Mouse (Mus musculus) mouse embryonic stem cell (cell line): ENCODE measurements at regions not wholly inside any gene's neighbourhood (a gene's known extent, or its start where the extent isn't known, plus 50 kb on each side); places are given as distances from the start of the nearest gene placed in this dataset.
"Not testable (repeated sequence)": the region's sequence is repeated elsewhere in the genome, so short reads cannot be mapped to it uniquely, and the experiment has no call there.

Experiments used
- in situ Hi-C, 2 experiments: fragments of 300-500 bp; cut with MboI; formaldehyde crosslinking; loops; 1 replicate in 1 of 2; 3 replicates in 1 of 2; pipeline ENCODE4 v1.14.3; 2019 to 2020; ENCODE audit warnings: low sequenced_read_pairs in 2 of 2, low pct_unique_long_range_greater_than_20kb in 1 of 2, mixed read lengths in 1 of 2; ENCODE audit not compliant: unreplicated experiment in 1 of 2

- in situ Hi-C loops = not testable (repeated sequence)
Measured at GRCm38 (mm10) chr1:23316288-23316687, 81.3 kb downstream of the Ogfrl1 start.

DNA sequence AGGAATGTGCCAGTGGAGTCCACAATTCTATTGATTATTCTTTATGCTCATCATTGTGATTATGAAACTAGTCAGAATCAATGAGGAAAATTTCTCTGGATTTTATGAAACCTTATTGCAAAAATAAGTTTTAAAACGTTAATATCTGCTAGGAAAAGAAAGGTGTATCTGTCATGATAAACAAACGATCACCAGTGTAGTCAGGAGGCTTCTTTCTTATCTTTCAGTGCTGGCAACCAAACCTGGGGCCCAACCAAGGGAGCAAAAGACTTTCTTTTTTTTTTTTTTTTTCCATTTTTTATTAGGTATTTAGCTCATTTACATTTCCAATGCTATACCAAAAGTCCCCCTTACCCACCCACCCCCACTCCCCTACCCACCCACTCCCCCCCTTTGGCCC lies 82.7 kb downstream of the Ogfrl1 start:
- in situ Hi-C loops = not testable (repeated sequence)

DNA sequence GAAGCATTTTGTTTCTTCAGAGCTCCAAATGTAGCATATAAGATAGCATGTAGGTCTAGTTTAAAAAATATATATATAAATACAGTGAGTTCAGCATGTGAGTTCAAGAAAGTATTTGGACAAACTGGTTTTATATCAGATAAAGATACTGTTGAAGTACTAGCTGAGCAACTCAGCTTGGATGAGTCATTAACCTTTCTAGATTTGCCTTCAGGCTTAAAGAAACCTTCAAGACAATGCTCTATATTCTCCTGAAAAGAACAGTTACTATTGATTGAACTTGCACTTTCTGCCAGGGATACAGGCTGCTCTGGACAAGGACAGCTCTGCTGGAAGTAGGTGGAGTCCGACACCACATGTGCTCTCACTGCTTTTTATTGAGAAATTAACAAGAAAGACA lies 104.9 kb downstream of the Ogfrl1 start:
- in situ Hi-C loops = no loop called here

GRCm38 (mm10) chr1:23286741-23287140 lies 110.8 kb downstream of the Ogfrl1 start:
- in situ Hi-C loops = no loop called here

DNA sequence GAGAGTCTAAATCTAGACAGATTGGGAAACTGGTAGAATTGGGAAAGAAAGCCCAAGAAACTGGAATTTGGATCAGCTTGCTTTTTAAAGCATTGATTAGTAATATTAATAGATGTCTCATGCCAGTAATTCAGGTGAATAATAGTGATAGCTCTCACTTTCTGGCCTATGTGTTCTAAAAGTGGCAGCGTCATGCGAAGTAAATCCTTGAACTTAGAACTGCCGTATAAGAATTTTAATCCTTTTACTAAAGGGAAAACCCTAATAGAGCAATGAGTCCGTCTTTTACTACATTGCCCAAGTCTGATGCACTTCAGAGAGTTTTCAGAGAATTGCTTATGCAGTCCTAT lies 114.7 kb downstream of the Ogfrl1 start:
- in situ Hi-C loops = no loop called here

DNA sequence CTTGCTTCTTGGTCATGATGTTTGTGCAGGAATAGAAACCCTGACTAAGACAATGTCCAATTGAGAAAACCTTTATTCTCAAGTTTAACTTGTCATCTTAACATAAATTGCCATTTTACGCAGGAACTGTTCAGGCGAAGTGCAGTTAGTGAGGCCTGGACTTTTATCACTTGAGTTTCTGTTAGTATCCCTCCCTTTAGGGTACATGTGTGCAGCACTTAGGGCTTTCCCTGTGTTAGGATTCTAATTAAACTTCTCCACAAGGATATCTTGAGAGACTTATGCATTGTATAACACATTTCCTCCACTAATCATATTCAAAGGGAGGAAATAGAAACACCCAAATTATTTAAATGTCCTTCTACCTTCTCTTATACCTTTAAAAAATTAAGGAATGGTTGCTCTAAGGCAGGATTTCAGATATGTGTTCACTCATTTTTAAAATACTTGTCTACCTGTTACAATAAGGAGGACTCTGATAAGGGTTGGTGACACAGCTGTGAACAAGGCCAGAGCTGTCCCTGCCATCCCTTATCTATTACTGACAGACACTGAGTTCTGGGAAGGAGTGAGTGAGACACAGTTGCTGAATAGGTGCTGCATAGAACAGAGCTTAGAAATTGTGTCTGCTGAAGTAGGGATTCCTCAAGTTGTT lies 115.2 kb downstream of the Ogfrl1 start:
- in situ Hi-C loops = no loop called here

- in situ Hi-C loops = no loop called here
Measured at GRCm38 (mm10) chr1:23279827-23280226, 117.7 kb downstream of the Ogfrl1 start.

DNA sequence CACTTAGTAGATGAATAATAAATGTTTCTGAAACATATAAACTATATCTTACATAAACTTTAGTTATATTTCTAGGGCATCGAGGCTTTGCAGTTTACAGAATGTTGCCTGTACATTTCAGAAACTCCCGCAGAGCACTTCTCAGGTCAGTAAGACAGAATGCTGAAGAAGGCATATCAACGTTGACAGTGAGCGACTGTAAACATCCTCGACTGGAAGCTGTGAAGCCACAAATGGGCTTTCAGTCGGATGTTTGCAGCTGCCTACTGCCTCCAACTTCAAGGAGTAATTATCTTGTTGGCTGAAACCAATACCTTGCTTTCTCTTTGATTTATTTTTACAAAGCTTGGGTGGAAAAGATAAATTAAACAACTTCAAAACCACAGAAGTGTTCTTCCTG lies 125.5 kb downstream of the Ogfrl1 start:
- in situ Hi-C loops = no loop called here

DNA sequence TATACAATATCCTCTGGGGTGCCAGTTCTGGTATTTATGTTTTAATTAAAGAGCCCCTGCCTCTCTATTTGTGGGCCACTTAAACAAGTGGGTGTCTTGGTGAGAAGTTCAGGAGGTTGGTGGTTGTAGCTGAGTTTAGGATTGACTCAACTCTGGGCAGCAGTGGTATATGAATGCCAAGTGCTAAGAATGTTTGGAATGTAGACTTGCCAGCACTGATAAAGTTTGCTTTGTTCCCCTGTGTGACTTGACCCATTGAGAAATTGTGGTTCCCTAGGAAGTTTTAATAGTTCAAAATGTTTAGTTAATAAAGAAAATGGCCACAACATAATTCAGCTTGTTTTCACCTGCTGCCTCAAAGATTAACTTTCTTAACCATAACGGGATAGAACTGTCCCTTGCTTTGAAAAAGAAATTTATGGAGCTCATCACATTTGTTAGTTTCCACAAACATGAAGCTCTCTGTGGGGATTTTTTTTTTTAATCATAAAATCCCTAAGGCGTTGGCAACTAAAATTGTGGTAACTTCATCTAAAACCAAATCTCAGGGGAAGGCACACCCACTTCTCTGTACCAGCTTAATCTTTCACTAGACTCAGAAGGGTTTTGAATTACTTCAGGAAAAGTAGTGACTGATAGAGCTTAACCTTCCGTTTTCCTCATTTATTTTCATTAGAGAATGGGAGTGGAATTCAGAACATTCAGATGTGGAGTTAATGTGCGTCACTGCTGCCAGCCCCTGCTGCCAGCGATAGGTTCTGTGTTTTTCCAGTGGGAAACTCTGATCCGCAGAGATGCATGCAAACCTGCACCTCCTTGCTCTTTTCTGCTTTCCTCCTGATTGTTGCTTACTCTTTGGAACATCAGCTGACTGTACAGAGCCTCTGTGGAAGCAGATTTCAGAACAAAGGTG lies 126.4 kb downstream of the Ogfrl1 start:
- in situ Hi-C loops = no loop called here

DNA sequence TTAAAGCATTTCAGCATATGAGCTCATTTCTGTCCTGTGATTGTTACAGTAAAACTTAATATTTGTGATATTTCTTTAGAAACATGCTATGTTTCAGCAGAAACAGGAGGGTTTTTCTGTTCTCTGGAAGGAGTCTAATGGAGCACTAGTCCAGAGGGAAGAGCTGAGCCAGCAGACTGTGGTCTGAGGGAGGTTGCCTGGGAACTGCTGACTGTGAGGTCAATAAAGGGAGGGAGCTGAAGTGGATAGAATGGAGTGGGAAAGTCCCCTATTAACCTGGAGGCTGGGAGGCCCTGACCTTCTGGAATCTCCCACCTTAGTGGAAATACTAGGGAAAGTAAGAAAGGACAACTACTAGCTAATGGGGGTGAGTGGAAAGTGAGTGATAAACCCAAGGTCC lies 129.5 kb downstream of the Ogfrl1 start:
- in situ Hi-C loops = no loop called here

GRCm38 (mm10) chr1:23265556-23266232 lies 131.9 kb downstream of the Ogfrl1 start:
- in situ Hi-C loops = no loop called here

GRCm38 (mm10) chr1:23264251-23264650 lies 133.3 kb downstream of the Ogfrl1 start:
- in situ Hi-C loops = no loop called here

- in situ Hi-C loops = no loop called here
Measured at GRCm38 (mm10) chr1:23263798-23264197, 133.8 kb downstream of the Ogfrl1 start.

GRCm38 (mm10) chr1:23261652-23262051 lies 135.9 kb downstream of the Ogfrl1 start:
- in situ Hi-C loops = no loop called here

DNA sequence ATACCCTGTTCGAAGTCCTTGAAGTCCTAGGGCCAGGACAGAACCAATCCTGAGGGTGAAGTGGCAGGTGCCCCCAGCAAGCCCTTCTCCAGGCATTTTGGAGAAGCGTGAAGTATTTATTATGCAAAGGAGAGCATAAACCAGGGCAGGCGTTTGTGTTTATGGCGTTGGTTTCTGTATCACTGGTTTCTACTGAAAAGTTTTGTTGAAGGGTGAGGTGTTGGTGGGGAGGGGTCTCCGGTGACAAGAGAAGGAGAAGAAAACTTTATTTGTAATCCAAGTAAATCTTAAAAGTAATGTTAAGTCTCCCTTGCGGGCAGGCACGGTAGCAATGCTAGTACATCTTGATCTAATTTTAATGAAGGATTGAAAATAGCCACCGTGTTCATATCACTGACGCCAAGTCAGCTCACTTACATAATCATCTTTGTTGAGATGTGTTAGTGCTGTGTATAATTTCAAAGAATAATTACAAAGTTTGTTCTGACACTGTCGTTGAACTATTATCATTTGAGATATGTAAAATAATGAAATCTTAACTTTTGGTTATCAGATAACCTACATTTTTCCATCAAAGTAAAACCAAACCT lies 140.2 kb downstream of the Ogfrl1 start:
- in situ Hi-C loops = no loop called here

GRCm38 (mm10) chr1:23256630-23257001 lies 141.0 kb downstream of the Ogfrl1 start:
- in situ Hi-C loops = no loop called here

DNA sequence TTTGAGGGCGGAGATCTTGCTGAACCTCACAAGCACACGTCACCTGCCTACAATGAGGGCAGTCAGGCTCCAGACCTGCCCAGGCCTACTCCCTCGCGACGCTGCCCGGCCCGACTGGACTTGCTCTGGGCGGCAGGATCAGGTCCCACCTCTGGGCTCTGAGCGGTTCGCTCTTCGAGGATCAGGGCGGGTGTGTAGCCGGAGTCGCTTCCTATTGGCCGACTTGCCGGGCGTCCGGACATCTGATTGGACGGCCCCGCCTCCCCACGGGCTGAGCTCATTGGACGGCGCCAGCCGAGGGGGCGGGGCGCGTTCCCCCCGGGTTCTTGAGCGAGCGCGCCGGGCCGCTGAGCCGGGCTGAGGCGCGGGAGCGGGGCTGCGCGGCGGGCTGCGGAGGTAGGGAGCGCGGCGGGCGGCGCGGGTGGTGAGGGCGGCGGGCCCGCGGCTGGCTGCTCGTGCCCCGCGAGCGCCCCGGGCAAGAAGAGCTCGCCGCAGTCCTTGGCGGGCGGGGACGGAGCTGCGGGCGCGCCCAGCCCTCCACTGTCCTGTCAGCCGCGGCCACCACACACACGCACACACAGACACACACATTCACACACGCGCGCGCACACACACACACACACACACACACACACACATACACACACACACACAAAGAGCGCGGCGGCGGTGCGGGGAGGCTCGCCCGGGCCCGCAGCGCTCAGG lies 141.5 kb downstream of the Ogfrl1 start:
- in situ Hi-C loops = no loop called here

- in situ Hi-C loops = no loop called here
Measured at GRCm38 (mm10) chr1:23254235-23254634, 143.3 kb downstream of the Ogfrl1 start.

- in situ Hi-C loops = no loop called here
Measured at GRCm38 (mm10) chr1:23231522-23231921, 129.5 kb upstream of the 4933415F23Rik start.
